17 mouse cellular contexts compared by ENCODE assay signal in the genomic region with DNA sequence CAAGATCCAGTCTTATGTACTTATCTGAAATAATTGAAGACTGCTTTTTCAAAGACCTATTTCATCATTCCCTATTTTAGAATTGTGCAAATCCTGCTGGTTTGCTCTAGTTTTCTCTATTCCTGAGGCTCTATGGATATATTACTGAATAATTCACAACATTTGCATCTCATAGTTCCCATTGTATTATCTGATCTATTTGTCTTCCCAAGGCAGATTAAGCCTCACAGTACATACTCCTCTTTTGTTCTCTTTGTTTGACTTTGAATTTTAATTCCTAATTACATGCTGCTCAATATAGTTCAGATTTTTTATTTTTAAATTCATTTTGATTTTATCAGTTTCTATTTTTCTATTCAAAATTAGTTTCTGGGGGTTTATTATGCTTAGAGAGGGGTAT.
"Had no signal": no experiment of that assay in that cellular context is flagged by ENCODE, and none has a peak within 500 bp of the region (broad histone marks: within the 10 kb centered on the region; RNA-seq: fewer than 3 reads in every experiment).

No protein-coding gene starts in this region.

- H3K4me1 ChIP-seq: neural tube, embryonic 13.5 days; neural tube, embryonic 15.5 days had no signal

- ATAC-seq: midbrain, embryonic 16.5 days had no signal

- H3K9ac ChIP-seq: liver, embryonic 14.5 days; lung, embryonic 14.5 days; neural tube, embryonic 13.5 days; neural tube, embryonic 15.5 days had no signal

- H3K4me2 ChIP-seq: lung, embryonic 14.5 days; neural tube, embryonic 13.5 days; neural tube, embryonic 15.5 days had no signal

- H3K27me3 ChIP-seq: neural tube, embryonic 13.5 days; neural tube, embryonic 15.5 days had no signal

- H3K4me3 ChIP-seq: myocyte; neural tube, embryonic 13.5 days; neural tube, embryonic 15.5 days had no signal

- H3K9me3 ChIP-seq: neural tube, embryonic 13.5 days; neural tube, embryonic 15.5 days had no signal

- DNase-seq: lung, adult 18-20 months; lung, embryonic 14.5 days; lung, postnatal 10 days; lung, postnatal 4 days; retina, postnatal 1 day; right cerebral cortex, adult 18-20 months; right cerebral cortex, postnatal 25 days; right cerebral cortex, postnatal 4 days; spleen, adult 18-20 months; thymus, adult 18-20 months; thymus, postnatal 14 days; thymus, postnatal 36 days had no signal

- H3K27ac ChIP-seq: liver, embryonic 14.5 days; neural tube, embryonic 13.5 days; neural tube, embryonic 15.5 days had no signal

- H3K36me3 ChIP-seq: neural tube, embryonic 13.5 days; neural tube, embryonic 15.5 days had no signal
